Mouse (Mus musculus): ENCODE data around the gene Gnb5.

DNA sequence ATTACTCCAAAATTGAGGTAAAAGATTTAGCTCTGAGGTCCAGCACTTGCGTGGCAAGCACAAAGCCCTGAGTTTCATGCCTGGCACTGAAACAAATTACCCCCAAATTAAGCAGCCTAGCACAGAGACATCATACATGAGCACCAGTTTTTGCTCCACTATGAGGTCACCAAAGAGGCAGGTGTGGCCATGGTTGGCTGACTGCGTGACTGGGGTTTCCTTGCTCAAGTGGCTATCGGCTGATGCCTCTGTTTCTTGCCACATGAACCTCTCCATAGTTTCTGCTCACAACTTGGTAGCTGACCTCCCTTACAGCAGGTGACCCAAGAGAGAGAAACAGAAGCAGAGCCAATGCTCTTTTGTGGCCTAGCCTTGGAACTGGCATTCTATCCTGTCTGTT, 22.0 kb downstream of the Gnb5 start:
- TF ChIP-seq GATA1 (IDR thresholded peaks at IDR 0.05; ENCODE audit: borderline replicate concordance, low read length) (no peak), FLI1 (IDR thresholded peaks at IDR 0.05; ENCODE audit: low read length) (no peak)

Data from megakaryocyte, embryonic 14.5 days (primary cell).